Mouse (Mus musculus): ENCODE measurements around the gene Actg1. TPM values are rescaled to one million over a fixed set of nuclear protein-coding genes. Genes with fewer than 3 reads are reported as not detected.
A peak's percentile ranks its signal among the peaks of the same experiment; 100 is the strongest.

Gene Actg1
- polyA plus RNA-seq, 1 experiment = 2,358 TPM

DNA sequence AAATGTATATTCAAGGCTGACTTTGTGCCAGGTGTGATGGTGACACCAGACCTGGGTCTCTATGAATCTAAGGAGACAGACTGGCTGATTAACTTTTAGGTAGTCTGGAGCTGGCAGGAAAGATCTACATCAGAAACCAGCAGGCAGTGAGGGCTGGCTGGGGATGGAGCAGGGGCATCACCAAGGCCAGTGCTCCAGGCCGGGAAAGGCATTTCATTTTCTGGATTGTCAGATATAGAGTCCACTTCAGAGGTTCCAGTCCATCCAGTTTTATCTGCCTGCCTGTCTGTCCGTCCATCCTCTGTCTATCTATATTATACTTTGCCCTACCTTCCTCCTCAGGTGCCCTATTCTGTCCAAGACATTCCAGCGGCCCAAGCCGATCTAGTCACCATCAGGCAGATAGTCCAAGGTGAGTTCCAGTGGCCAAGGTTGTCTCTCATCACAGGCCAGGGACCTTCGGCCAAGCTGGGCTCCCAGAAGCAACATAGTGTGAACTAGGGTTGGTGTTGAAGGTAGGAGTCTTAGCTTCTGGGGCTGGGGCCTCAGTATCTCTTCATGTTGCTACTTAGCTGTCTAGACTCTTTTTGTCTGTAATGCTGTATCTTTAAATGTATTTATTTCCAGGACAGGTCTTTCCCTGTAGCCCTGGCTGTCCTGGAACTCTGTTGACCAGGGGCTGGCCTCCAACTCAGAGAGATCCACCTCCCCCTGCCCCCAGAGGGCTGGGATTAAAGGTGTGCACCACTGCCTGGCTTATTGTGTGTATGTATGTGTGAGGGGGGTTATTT is 4.6 kb downstream of the Actg1 start:
- Histone ChIP-seq H3K79me2 (ENCODE audit: control insufficient read depth, insufficient read depth) (peaks cover 23% of the 10 kb centered on the region), H3K4me3 (no peak overlapping the region), H3K4me2 (ENCODE audit: low read depth) (no peak overlapping the region), H3ac (ENCODE audit: control insufficient read depth, insufficient read length) (no peak overlapping the region), H3K36me3 (ENCODE audit: control insufficient read depth, insufficient read depth) (peaks cover 16% of the 10 kb centered on the region), H3K27me3 (ENCODE audit: control insufficient read depth, insufficient read depth, insufficient read length) (no peaks in the 10 kb centered on the region)
- no peak for TF ChIP-seq USF1 (IDR thresholded peaks at IDR 0.05; ENCODE audit: low read depth)
- peak; percentile 42 for TF ChIP-seq POLR2A (IDR thresholded peaks at IDR 0.05; ENCODE audit: insufficient read length, low read depth)
- peak; percentile 53 for TF ChIP-seq POLR2AphosphoS2 (IDR thresholded peaks at IDR 0.05; ENCODE audit: insufficient read length, low read depth)

GRCm38 (mm10) chr11:120342656-120343160 is 5.6 kb downstream of the Actg1 start:
- H3K79me2 ChIP-seq (ENCODE audit: control insufficient read depth, insufficient read depth) = peaks cover 18% of the 10 kb centered on the region

DNA sequence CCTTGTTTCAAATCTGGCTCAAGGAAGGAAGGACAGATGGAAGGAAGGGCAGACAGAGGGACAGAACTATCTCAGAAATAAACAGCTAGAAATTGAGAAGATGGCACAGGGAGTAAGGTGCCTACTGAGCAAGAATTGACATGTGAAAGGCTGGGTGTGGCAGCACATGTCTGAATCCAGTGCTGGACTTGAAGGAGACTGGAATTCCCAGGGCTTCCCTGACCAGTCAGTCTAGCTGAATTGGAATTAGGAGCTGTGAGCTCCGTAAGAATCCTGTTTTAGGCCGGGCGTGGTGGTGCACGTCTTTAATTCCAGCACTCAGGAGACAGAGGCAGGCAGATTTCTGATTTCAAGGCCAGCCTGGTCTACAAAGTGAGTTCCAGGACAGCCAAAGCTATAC is 6.7 kb downstream of the Actg1 start:
- Histone ChIP-seq H3K36me3 (ENCODE audit: control insufficient read depth, insufficient read depth) (peaks cover 10% of the 10 kb centered on the region), H3K79me2 (ENCODE audit: control insufficient read depth, insufficient read depth) (peaks cover 8% of the 10 kb centered on the region), H3ac (ENCODE audit: control insufficient read depth, insufficient read length) (no peak overlapping the region), H3K4me2 (ENCODE audit: low read depth) (no peak overlapping the region), H3K4me3 (no peak overlapping the region), H3K27me3 (ENCODE audit: control insufficient read depth, insufficient read depth, insufficient read length) (no peaks in the 10 kb centered on the region)
- TF ChIP-seq MAX (IDR thresholded peaks at IDR 0.05; ENCODE audit: low read depth) (no peak), SRF (IDR thresholded peaks at IDR 0.05; ENCODE audit: control insufficient read depth, insufficient read length, low read depth) (no peak), E2F4 (IDR thresholded peaks at IDR 0.05; ENCODE audit: insufficient read depth) (no peak), POLR2A (IDR thresholded peaks at IDR 0.05; ENCODE audit: insufficient read length, low read depth) (no peak), POLR2AphosphoS2 (IDR thresholded peaks at IDR 0.05; ENCODE audit: insufficient read length, low read depth) (no peak)

More at GRCm38 (mm10) chr11:120342656-120343160, 5.6 kb downstream of the Actg1 start:
- H3ac ChIP-seq (ENCODE audit: control insufficient read depth, insufficient read length) = no peak overlapping the region
- TF ChIP-seq TCF3 (IDR thresholded peaks at IDR 0.05; ENCODE audit: insufficient read length, low read depth) (no peak), E2F4 (IDR thresholded peaks at IDR 0.05; ENCODE audit: insufficient read depth) (no peak), CEBPB (IDR thresholded peaks at IDR 0.05; ENCODE audit: insufficient read depth, poor library complexity, severe bottlenecking) (no peak), MAX (IDR thresholded peaks at IDR 0.05; ENCODE audit: low read depth) (no peak), SRF (IDR thresholded peaks at IDR 0.05; ENCODE audit: control insufficient read depth, insufficient read length, low read depth) (no peak), REST (IDR thresholded peaks at IDR 0.05; ENCODE audit: insufficient read depth, insufficient read length) (no peak)
- peaks cover 16% of the 10 kb centered on the region for H3K36me3 ChIP-seq (ENCODE audit: control insufficient read depth, insufficient read depth)
- no peak overlapping the region for H3K4me2 ChIP-seq (ENCODE audit: low read depth)
- no peak overlapping the region for H3K4me3 ChIP-seq
- H3K27me3 ChIP-seq (ENCODE audit: control insufficient read depth, insufficient read depth, insufficient read length) = no peaks in the 10 kb centered on the region

DNA sequence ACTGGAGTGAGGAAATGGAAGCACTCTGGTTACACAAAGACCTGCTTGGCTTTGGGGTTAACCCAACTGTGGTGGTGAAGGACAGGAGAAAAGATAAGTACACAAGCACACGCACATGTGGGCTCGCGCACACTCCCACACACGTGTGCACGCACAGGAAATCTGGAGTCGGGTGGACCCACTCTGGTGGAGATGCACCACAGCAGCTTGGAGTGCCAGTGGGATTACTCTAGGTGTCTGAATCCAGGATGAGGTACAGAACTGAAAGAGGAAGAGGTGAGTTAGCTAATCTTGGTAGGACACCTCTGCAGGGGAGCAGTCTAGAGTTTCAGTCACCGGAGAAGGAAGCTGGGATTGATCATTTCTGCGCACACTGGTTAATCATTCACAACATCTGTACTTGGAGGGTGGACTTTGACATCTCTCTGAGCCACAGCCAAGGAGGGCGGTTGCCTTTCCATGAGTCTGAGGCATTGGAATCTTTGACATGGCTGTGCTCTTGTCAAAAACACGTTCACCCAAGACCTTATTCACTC is 8.3 kb downstream of the Actg1 start:
- H3K27me3 ChIP-seq (ENCODE audit: control insufficient read depth, insufficient read depth, insufficient read length) = no peaks in the 10 kb centered on the region
- no peak overlapping the region for H3K4me3 ChIP-seq
- peaks cover 2% of the 10 kb centered on the region for H3K36me3 ChIP-seq (ENCODE audit: control insufficient read depth, insufficient read depth)
- no peak overlapping the region for H3K4me2 ChIP-seq (ENCODE audit: low read depth)
- peaks cover under 1% of the 10 kb centered on the region for H3K79me2 ChIP-seq (ENCODE audit: control insufficient read depth, insufficient read depth)
- no peak overlapping the region for H3ac ChIP-seq (ENCODE audit: control insufficient read depth, insufficient read length)
- TF ChIP-seq TCF3 (IDR thresholded peaks at IDR 0.05; ENCODE audit: insufficient read length, low read depth) (no peak), REST (IDR thresholded peaks at IDR 0.05; ENCODE audit: insufficient read depth, insufficient read length) (no peak), TCF12 (IDR thresholded peaks at IDR 0.05; ENCODE audit: insufficient read depth, poor library complexity, severe bottlenecking) (no peak), MYOD1 (IDR thresholded peaks at IDR 0.05; ENCODE audit: control insufficient read depth in 1 of 3, insufficient read length in 2 of 3, low read depth in 2 of 3) (no peak), USF1 (IDR thresholded peaks at IDR 0.05; ENCODE audit: low read depth) (no peak), SRF (IDR thresholded peaks at IDR 0.05; ENCODE audit: control insufficient read depth, insufficient read length, low read depth) (no peak)

DNA sequence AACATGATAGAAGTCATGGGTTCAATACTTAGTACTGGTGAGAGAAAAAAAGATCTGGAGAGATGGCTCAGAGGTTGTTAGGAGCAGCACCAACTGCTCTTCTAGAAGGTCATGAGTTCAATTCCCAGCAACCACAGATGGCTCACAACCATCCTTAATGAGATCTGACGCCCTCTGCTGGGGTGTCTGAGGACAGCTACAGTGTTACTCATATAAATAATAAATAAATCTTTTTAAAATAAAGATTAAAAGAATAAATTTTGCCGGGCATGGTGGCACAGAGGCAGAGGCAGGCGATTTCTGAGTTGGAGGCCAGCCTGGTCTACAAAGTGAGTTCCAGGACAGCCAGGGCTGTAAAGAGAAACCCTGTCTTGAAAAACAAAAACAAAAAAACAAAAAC is 9.6 kb downstream of the Actg1 start:
- H3K4me3 ChIP-seq = no peak overlapping the region
- H3K36me3 ChIP-seq (ENCODE audit: control insufficient read depth, insufficient read depth) = no peaks in the 10 kb centered on the region
- H3ac ChIP-seq (ENCODE audit: control insufficient read depth, insufficient read length) = no peak overlapping the region
- TF ChIP-seq REST (IDR thresholded peaks at IDR 0.05; ENCODE audit: insufficient read depth, insufficient read length) (no peak), MYOD1 (IDR thresholded peaks at IDR 0.05; ENCODE audit: control insufficient read depth in 1 of 3, insufficient read length in 2 of 3, low read depth in 2 of 3) (no peak), SRF (IDR thresholded peaks at IDR 0.05; ENCODE audit: control insufficient read depth, insufficient read length, low read depth) (no peak), TCF3 (IDR thresholded peaks at IDR 0.05; ENCODE audit: insufficient read length, low read depth) (no peak), POLR2A (IDR thresholded peaks at IDR 0.05; ENCODE audit: insufficient read length, low read depth) (no peak), E2F4 (IDR thresholded peaks at IDR 0.05; ENCODE audit: insufficient read depth) (no peak), USF1 (IDR thresholded peaks at IDR 0.05; ENCODE audit: low read depth) (no peak), CEBPB (IDR thresholded peaks at IDR 0.05; ENCODE audit: insufficient read depth, poor library complexity, severe bottlenecking) (no peak), TCF12 (IDR thresholded peaks at IDR 0.05; ENCODE audit: insufficient read depth, poor library complexity, severe bottlenecking) (no peak), POLR2AphosphoS2 (IDR thresholded peaks at IDR 0.05; ENCODE audit: insufficient read length, low read depth) (no peak), MYOG (IDR thresholded peaks at IDR 0.05; ENCODE audit: control insufficient read depth in 1 of 3, insufficient read depth in 1 of 3, insufficient read length in 2 of 3, low read depth in 2 of 3) (no peak), MAX (IDR thresholded peaks at IDR 0.05; ENCODE audit: low read depth) (no peak)
- no peaks in the 10 kb centered on the region for H3K79me2 ChIP-seq (ENCODE audit: control insufficient read depth, insufficient read depth)
- no peak overlapping the region for H3K4me2 ChIP-seq (ENCODE audit: low read depth)
- H3K27me3 ChIP-seq (ENCODE audit: control insufficient read depth, insufficient read depth, insufficient read length) = no peaks in the 10 kb centered on the region
